Comparison of ENCODE assay signal across 25 mouse cellular contexts in genomic region chr4:114560638-114561216, GRCm38 (mm10).
DNase-seq lines count a peak whose midpoint lies in the region; ATAC-seq and TF ChIP-seq lines count a peak whose summit lies in the region.
"Had no signal": no experiment of that assay in that cellular context is flagged by ENCODE, and none has a peak within 500 bp of the region (broad histone marks: within the 10 kb centered on the region; RNA-seq: fewer than 3 reads in every experiment).

No protein-coding gene starts in this region.

- no peaks in the 10 kb centered on the region for H3K36me3 ChIP-seq in heart, embryonic 12.5 days
- H3K36me3 ChIP-seq in heart, adult 2 months (ENCODE audit: control insufficient read depth, insufficient read depth, low read length) = no peaks in the 10 kb centered on the region
- H3K36me3 ChIP-seq in heart, embryonic 15.5 days = no peaks in the 10 kb centered on the region
- H3K36me3 ChIP-seq in intestine, embryonic 16.5 days (ENCODE audit: control insufficient read depth, insufficient read depth, low read length) = no peaks in the 10 kb centered on the region
- H3K36me3 ChIP-seq: embryonic facial prominence, embryonic 13.5 days; forebrain, embryonic 12.5 days; forebrain, embryonic 15.5 days; hindbrain, embryonic 12.5 days; hindbrain, embryonic 15.5 days; kidney, embryonic 15.5 days had no signal

- H3K27ac ChIP-seq in heart, embryonic 12.5 days (ENCODE audit: poor library complexity, severe bottlenecking) = peak overlapping the region; percentile 6; the same call in 1 of the 2 replicates
- no peak overlapping the region for H3K27ac ChIP-seq in heart, adult 2 months
- H3K27ac ChIP-seq in heart, embryonic 15.5 days = peak overlapping the region; percentile 38; the same call in 1 of the 2 replicates
- H3K27ac ChIP-seq in intestine, embryonic 16.5 days (ENCODE audit: low read length) = no peak overlapping the region
- H3K27ac ChIP-seq: embryonic facial prominence, embryonic 13.5 days; forebrain, embryonic 12.5 days; forebrain, embryonic 15.5 days; hindbrain, embryonic 12.5 days; hindbrain, embryonic 15.5 days; kidney, embryonic 15.5 days had no signal

- TF ChIP-seq POLR2A in heart, adult 2 months (IDR thresholded peaks at IDR 0.05; ENCODE audit: insufficient read depth, low read depth, low read length) = no peak

- no peak overlapping the region for H3K9ac ChIP-seq in heart, embryonic 12.5 days
- no peak overlapping the region for H3K9ac ChIP-seq in heart, adult 2 months (ENCODE audit: low read depth, low read length)
- H3K9ac ChIP-seq in heart, embryonic 15.5 days = no peak overlapping the region
- H3K9ac ChIP-seq in intestine, embryonic 16.5 days (ENCODE audit: low read depth, low read length) = no peak overlapping the region
- H3K9ac ChIP-seq: embryonic facial prominence, embryonic 13.5 days; forebrain, embryonic 12.5 days; forebrain, embryonic 15.5 days; hindbrain, embryonic 12.5 days; hindbrain, embryonic 15.5 days; kidney, embryonic 15.5 days had no signal

- DNase-seq in heart, adult 11 months = peak; percentile 78
- no peak for DNase-seq in heart, postnatal 36 days
- no peak for DNase-seq in heart, adult 2 months
- DNase-seq in heart, postnatal 14 days = no peak
- peak; percentile 24 for DNase-seq in heart, postnatal 4 days
- DNase-seq: adrenal gland, postnatal 10 days; adrenal gland, postnatal 36 days; cerebellum, adult 11 months; cerebellum, adult 2 months; cerebellum, adult 9-11 months; cerebellum, postnatal 25 days; gastrocnemius, postnatal 25 days; kidney, adult 11 months; kidney, adult 8-10 months had no signal

- 48% methylated on average over 17 of the region's 17 CpGs for WGBS in heart, embryonic 12.5 days
- WGBS in heart, adult 2 months = 78% methylated on average over 17 of the region's 17 CpGs
- 51% methylated on average over 17 of the region's 17 CpGs for WGBS in heart, embryonic 15.5 days
- WGBS in intestine, embryonic 16.5 days = 75% methylated on average over 17 of the region's 17 CpGs

- peaks cover 56% of the 10 kb centered on the region for H3K4me1 ChIP-seq in heart, embryonic 12.5 days (replicated peaks)
- peaks cover 3% of the 10 kb centered on the region; the same call in 1 of the 2 replicates for H3K4me1 ChIP-seq in heart, adult 2 months (ENCODE audit: control insufficient read depth, insufficient read depth, low read length)
- H3K4me1 ChIP-seq in heart, embryonic 15.5 days (replicated peaks) = peaks cover 37% of the 10 kb centered on the region
- H3K4me1 ChIP-seq in intestine, embryonic 16.5 days (ENCODE audit: control insufficient read depth, insufficient read depth, low read length) = no peaks in the 10 kb centered on the region; the same call in 1 of the 2 replicates
- H3K4me1 ChIP-seq: forebrain, embryonic 15.5 days had no signal

- no peak for TF ChIP-seq EP300 in heart, adult 2 months (IDR thresholded peaks at IDR 0.05; ENCODE audit: insufficient read depth, low read depth, low read length)

- intact Hi-C loops in heart, postnatal 36 days (cut with DNase I) = no loop called here
- intact Hi-C loops in heart, adult 2 months (cut with DNase I) = no loop called here
- intact Hi-C loops in heart, postnatal 14 days (cut with DNase I) = no loop called here

- H3K27me3 ChIP-seq in heart, embryonic 12.5 days (replicated peaks) = peaks cover 30% of the 10 kb centered on the region
- no peaks in the 10 kb centered on the region for H3K27me3 ChIP-seq in heart, adult 2 months (ENCODE audit: control insufficient read depth, insufficient read depth, low read length)
- H3K27me3 ChIP-seq in heart, embryonic 15.5 days = 0 out of 2 replicates have a peak, but pooled peaks cover 5% of the 10 kb centered on the region
- H3K27me3 ChIP-seq in intestine, embryonic 16.5 days (replicated peaks; ENCODE audit: control insufficient read depth, insufficient read depth, low read length) = no peaks in the 10 kb centered on the region
- H3K27me3 ChIP-seq: forebrain, embryonic 12.5 days; forebrain, embryonic 15.5 days; hindbrain, embryonic 12.5 days; hindbrain, embryonic 15.5 days; kidney, embryonic 15.5 days; Patski had no signal

- no peak overlapping the region for H3K4me2 ChIP-seq in heart, embryonic 12.5 days
- H3K4me2 ChIP-seq in heart, embryonic 15.5 days = no peak overlapping the region
- H3K4me2 ChIP-seq in intestine, embryonic 16.5 days (ENCODE audit: low read depth, low read length) = no peak overlapping the region
- H3K4me2 ChIP-seq: embryonic facial prominence, embryonic 13.5 days; forebrain, embryonic 12.5 days; forebrain, embryonic 15.5 days; hindbrain, embryonic 12.5 days; hindbrain, embryonic 15.5 days; kidney, embryonic 15.5 days had no signal

- H3K4me3 ChIP-seq in heart, embryonic 12.5 days = no peak overlapping the region
- H3K4me3 ChIP-seq in heart, adult 2 months = no peak overlapping the region
- H3K4me3 ChIP-seq in heart, embryonic 15.5 days = no peak overlapping the region
- no peak overlapping the region for H3K4me3 ChIP-seq in intestine, embryonic 16.5 days (ENCODE audit: low read length)
- H3K4me3 ChIP-seq: embryonic facial prominence, embryonic 13.5 days; erythroblast, embryonic 14.5 days; forebrain, embryonic 12.5 days; forebrain, embryonic 15.5 days; hindbrain, embryonic 12.5 days; hindbrain, embryonic 15.5 days; kidney, embryonic 15.5 days had no signal

- no peaks in the 10 kb centered on the region for H3K9me3 ChIP-seq in heart, embryonic 12.5 days (replicated peaks)
- H3K9me3 ChIP-seq in heart, embryonic 15.5 days (replicated peaks) = no peaks in the 10 kb centered on the region
- no peaks in the 10 kb centered on the region for H3K9me3 ChIP-seq in intestine, embryonic 16.5 days (ENCODE audit: control insufficient read depth, low read length)
- H3K9me3 ChIP-seq: embryonic facial prominence, embryonic 13.5 days; forebrain, embryonic 12.5 days; forebrain, embryonic 15.5 days; hindbrain, embryonic 12.5 days; hindbrain, embryonic 15.5 days; kidney, embryonic 15.5 days had no signal

- no peaks in the 10 kb centered on the region for H3K79me2 ChIP-seq in heart, adult 2 months (replicated peaks; ENCODE audit: control insufficient read depth, insufficient read depth, low read length)

- ATAC-seq in heart, embryonic 12.5 days (ENCODE audit: insufficient number of reproducible peaks, low FRiP score) = peak; percentile 33
- peak; percentile 61 for ATAC-seq in heart, embryonic 15.5 days (replicated peaks; ENCODE audit: insufficient number of reproducible peaks, insufficient read depth, low FRiP score, low read depth)
- ATAC-seq in intestine, embryonic 16.5 days = no peak
- ATAC-seq: forebrain, embryonic 15.5 days; Patski had no signal

- TF ChIP-seq CTCF in heart, adult 2 months (IDR thresholded peaks at IDR 0.05) = no peak

Comparison
In these comparisons a context has a peak if more than half of its experiments do, and no peak if none do; other contexts are left out.
1. DNase-seq: peak in heart, adult 11 months (single experiment) and heart, postnatal 4 days (single experiment); none in heart, postnatal 36 days (0 of 2), heart, adult 2 months (0 of 2) and heart, postnatal 14 days (0 of 2).
2. H3K27ac ChIP-seq: peak in heart, embryonic 12.5 days (single experiment) and heart, embryonic 15.5 days (single experiment); none in heart, adult 2 months (single experiment) and intestine, embryonic 16.5 days (single experiment).